Mouse (Mus musculus) forebrain, embryonic 14.5 days (tissue): Measurements from ENCODE around the gene Gemin6. TPM values are rescaled to one million over a fixed set of nuclear protein-coding genes. Genes with fewer than 3 reads are reported as not detected.
A peak's percentile ranks its signal among the peaks of the same experiment; 100 is the strongest.
"Not testable (repeated sequence)": the region's sequence is repeated elsewhere in the genome, so short reads cannot be mapped to it uniquely, and the experiment has no call there.

Experiments
- ATAC-seq: fragments of 200-750 bp; cut with Nextera tagmentation; 2 replicates; pipeline ENCODE4 v1.8.0; 2017; ENCODE audit warnings: mild to moderate bottlenecking, moderate library complexity
- DNase-seq: peaks from one replicate; pipeline ENCODE4 v3.0.0-alpha.2; 2015; ENCODE audit warnings: low spot score
- H3K27ac ChIP-seq: fragments of 300-500 bp; sonication (generic); 2 replicates; pipeline ENCODE4 v1.5.1; 2014; ENCODE audit warnings: low read depth, mild to moderate bottlenecking, control low read depth, low read length, moderate library complexity
- H3K27me3 ChIP-seq: fragments of 300-500 bp; sonication (generic); replicated peaks from 2 replicates; pipeline ENCODE4 v1.6.1; 2014; ENCODE audit warnings: low read length, control low read depth, mixed read lengths; ENCODE audit not compliant: control insufficient read depth, insufficient read depth
- H3K36me3 ChIP-seq: fragments of 300-500 bp; sonication (generic); 2 replicates; pipeline ENCODE4 v1.6.1; 2014; ENCODE audit warnings: low read length, control low read depth; ENCODE audit not compliant: control insufficient read depth, insufficient read depth
- H3K4me1 ChIP-seq: fragments of 300-500 bp; sonication (generic); 2 replicates; pipeline ENCODE4 v1.6.1; 2014; ENCODE audit warnings: antibody characterized with exemption, low read length, control low read depth; ENCODE audit not compliant: control insufficient read depth, insufficient read depth
- H3K4me2 ChIP-seq: fragments of 300-500 bp; sonication (generic); 2 replicates; pipeline ENCODE4 v1.6.1; 2014; ENCODE audit warnings: mild to moderate bottlenecking, control low read depth, low read length
- H3K4me3 ChIP-seq: fragments of 300-500 bp; sonication (generic); 2 replicates; pipeline ENCODE4 v1.5.1; 2014; ENCODE audit warnings: low read depth, low read length, control low read depth
- H3K9ac ChIP-seq: fragments of 300-500 bp; sonication (generic); 2 replicates; pipeline ENCODE4 v1.6.1; 2014; ENCODE audit warnings: mild to moderate bottlenecking, low read length, control low read depth, moderate library complexity
- H3K9me3 ChIP-seq: fragments of 300-500 bp; sonication (generic); replicated peaks from 2 replicates; pipeline ENCODE4 v1.6.1; 2016; ENCODE audit warnings: low read length, control low read depth, mixed read lengths; ENCODE audit not compliant: control insufficient read depth
- WGBS: fragments of 180-500 bp; shearing (Covaris S2); extraction: QIAGEN DNeasy Blood & Tissue Kit; methylation state at CpG from one replicate; pipeline ENCODE4 v1.1.7; 2014; 5-methylcytosine and 5-hydroxymethylcytosine counted together
- polyA plus RNA-seq: library from polyadenylated mRNA; unstranded; fragments of >200 nt; fragmentation: Nextera tagmentation; extraction: Ambion mirVana; gene quantifications from 2 replicates; pipeline ENCODE4 v1.2.1, GENCODE M21; 2014

The Gemin6 gene
- polyA plus RNA-seq, 1 experiment from 2014 or later: 34.4 TPM

- H3K9me3 ChIP-seq: no peaks in the 10 kb centered on the region
- peak overlapping the region; percentile 69 for H3K4me2 ChIP-seq
- WGBS: 8% methylated on average over 9 of the region's 9 CpGs
- ATAC-seq: peak; percentile 54
- peak overlapping the region; percentile 72; the same call in 1 of the 2 replicates for H3K9ac ChIP-seq
- peak; percentile 2 for DNase-seq
- peaks cover 3% of the 10 kb centered on the region; the same call in 1 of the 2 replicates for H3K4me1 ChIP-seq
- H3K36me3 ChIP-seq: peaks cover 5% of the 10 kb centered on the region; the same call in 1 of the 2 replicates
- H3K27ac ChIP-seq: 0 out of 2 replicates have a peak overlapping the region, but pooled peaks have one; percentile 75
- H3K4me3 ChIP-seq: peak overlapping the region; percentile 56
- H3K27me3 ChIP-seq: no peaks in the 10 kb centered on the region
Observed at GRCm38 (mm10) chr17:80223829-80224228, 412 bp upstream of the Gemin6 start.

GRCm38 (mm10) chr17:80225142-80225541 is 901 bp downstream of the Gemin6 start:
- not testable (repeated sequence) for H3K27ac ChIP-seq, H3K36me3 ChIP-seq, H3K9me3 ChIP-seq, H3K27me3 ChIP-seq, H3K4me1 ChIP-seq, DNase-seq
- peak overlapping the region; percentile 56 for H3K4me3 ChIP-seq
- ATAC-seq: 0 out of 2 replicates have a peak, but pooled peaks have one; percentile 4
- H3K9ac ChIP-seq: peak overlapping the region; percentile 72
- peak overlapping the region; percentile 69 for H3K4me2 ChIP-seq
- 50% methylated on average over 4 of the region's 5 CpGs for WGBS

GRCm38 (mm10) chr17:80229396-80229795 is 5.2 kb downstream of the Gemin6 start:
- Histone ChIP-seq H3K27me3 (no peaks in the 10 kb centered on the region), H3K4me1 (peaks cover 3% of the 10 kb centered on the region; the same call in 1 of the 2 replicates), H3K36me3 (peaks cover 9% of the 10 kb centered on the region; the same call in 1 of the 2 replicates), H3K9me3 (no peaks in the 10 kb centered on the region), H3K27ac (no peak overlapping the region), H3K4me2 (no peak overlapping the region), H3K4me3 (no peak overlapping the region), H3K9ac (no peak overlapping the region)
- WGBS: 86% methylated on average over 2 of the region's 2 CpGs
- ATAC-seq: no peak
- DNase-seq: peak; percentile 33

- 87% methylated on average over 5 of the region's 5 CpGs for WGBS
- Histone ChIP-seq H3K9me3 (no peaks in the 10 kb centered on the region), H3K4me3 (no peak overlapping the region), H3K4me2 (no peak overlapping the region), H3K36me3 (peaks cover 20% of the 10 kb centered on the region), H3K27ac (no peak overlapping the region), H3K27me3 (no peaks in the 10 kb centered on the region), H3K4me1 (no peaks in the 10 kb centered on the region), H3K9ac (no peak overlapping the region)
- no peak for DNase-seq
- ATAC-seq: no peak
Observed at GRCm38 (mm10) chr17:80233844-80234243, 9.6 kb downstream of the Gemin6 start.

GRCm38 (mm10) chr17:80234376-80234775 is 10.1 kb downstream of the Gemin6 start:
- 91% methylated on average over 7 of the region's 7 CpGs for WGBS
- H3K36me3 ChIP-seq: peaks cover 24% of the 10 kb centered on the region
- no peaks in the 10 kb centered on the region for H3K27me3 ChIP-seq
- DNase-seq (no peak), ATAC-seq (no peak)
- H3K4me1 ChIP-seq: no peaks in the 10 kb centered on the region
- no peak overlapping the region for H3K27ac ChIP-seq
- H3K9me3 ChIP-seq: no peaks in the 10 kb centered on the region
- no peak overlapping the region for H3K9ac ChIP-seq
- H3K4me2 ChIP-seq: no peak overlapping the region
- H3K4me3 ChIP-seq: no peak overlapping the region

GRCm38 (mm10) chr17:80235477-80235876 is 11.2 kb downstream of the Gemin6 start:
- Histone ChIP-seq H3K9me3 (no peaks in the 10 kb centered on the region), H3K4me2 (no peak overlapping the region), H3K4me1 (no peaks in the 10 kb centered on the region), H3K4me3 (no peak overlapping the region), H3K27ac (no peak overlapping the region), H3K27me3 (no peaks in the 10 kb centered on the region), H3K36me3 (peaks cover 33% of the 10 kb centered on the region), H3K9ac (no peak overlapping the region)
- ATAC-seq (no peak), DNase-seq (no peak)
- 86% methylated on average over 3 of the region's 3 CpGs for WGBS

GRCm38 (mm10) chr17:80236805-80237204 is 12.6 kb downstream of the Gemin6 start:
- Histone ChIP-seq H3K36me3 (peaks cover 44% of the 10 kb centered on the region), H3K4me1 (no peaks in the 10 kb centered on the region), H3K4me3 (no peak overlapping the region), H3K9ac (no peak overlapping the region), H3K27me3 (no peaks in the 10 kb centered on the region), H3K4me2 (no peak overlapping the region), H3K27ac (no peak overlapping the region), H3K9me3 (no peaks in the 10 kb centered on the region)
- WGBS: 97% methylated on average over 3 of the region's 3 CpGs
- ATAC-seq (no peak), DNase-seq (no peak)

- H3K4me1 ChIP-seq: no peaks in the 10 kb centered on the region
Observed at GRCm38 (mm10) chr17:80237475-80237874, 13.2 kb downstream of the Gemin6 start.

GRCm38 (mm10) chr17:80241594-80241993 is 17.4 kb downstream of the Gemin6 start:
- Histone ChIP-seq H3K27ac (no peak overlapping the region), H3K27me3 (no peaks in the 10 kb centered on the region), H3K4me1 (no peaks in the 10 kb centered on the region), H3K4me3 (no peak overlapping the region), H3K36me3 (peaks cover 90% of the 10 kb centered on the region), H3K4me2 (no peak overlapping the region), H3K9ac (no peak overlapping the region), H3K9me3 (no peaks in the 10 kb centered on the region)
- no peak for DNase-seq
- 88% methylated on average over 9 of the region's 9 CpGs for WGBS
- no peak for ATAC-seq

More at GRCm38 (mm10) chr17:80237475-80237874, 13.2 kb downstream of the Gemin6 start:
- no peak for DNase-seq
- Histone ChIP-seq H3K9ac (no peak overlapping the region), H3K4me3 (no peak overlapping the region), H3K9me3 (no peaks in the 10 kb centered on the region), H3K4me2 (no peak overlapping the region), H3K27me3 (no peaks in the 10 kb centered on the region), H3K36me3 (peaks cover 51% of the 10 kb centered on the region), H3K27ac (no peak overlapping the region)
- no peak for ATAC-seq
- 88% methylated on average over 5 of the region's 5 CpGs for WGBS
